Mouse (Mus musculus): ENCODE results near the gene Mpped2. TPM values are rescaled to one million over a fixed set of nuclear protein-coding genes. Genes with fewer than 3 reads are reported as not detected.

Mpped2 gene
- total RNA-seq (2012; rRNA removed) = 3.3 and 4.8 TPM in 2 replicates

GRCm38 (mm10) chr2:106692783-106693701, at the start of gene Mpped2:
Mpped2 (plus strand) TSS chr2:106693269.
- no peaks in the 10 kb centered on the region for H3K36me3 ChIP-seq (ENCODE audit: control insufficient read depth, insufficient read depth, low read length, poor library complexity, severe bottlenecking)
- in situ Hi-C loops (cut with MboI; ENCODE audit: low sequenced_read_pairs in 2 of 2, unreplicated experiment in 2 of 2) = no loop called here
- no peak for TF ChIP-seq MAFK (IDR thresholded peaks at IDR 0.05; ENCODE audit: insufficient read depth, low read depth, low read length)
- no peak for TF ChIP-seq ZC3H11A (IDR thresholded peaks at IDR 0.05; ENCODE audit: borderline replicate concordance, low read depth, low read length)
- no peak for TF ChIP-seq CHD2 (IDR thresholded peaks at IDR 0.05; ENCODE audit: low read depth, low read length)
- DNase-seq (ENCODE audit: low read depth, low spot score) = peak; percentile 73
- H3K9me3 ChIP-seq (ENCODE audit: control insufficient read depth, insufficient read depth, low read depth, low read length) = no peaks in the 10 kb centered on the region
- peak within 1 kb of the TSS; percentile 61 for H3K27ac ChIP-seq (ENCODE audit: insufficient read depth, low read depth, low read length, poor library complexity, severe bottlenecking)
- peak within 1 kb of the TSS; percentile 70 to 79 for H3K4me3 ChIP-seq (ENCODE audit: insufficient read depth in 1 of 2, low read depth in 1 of 2, low read length in 2 of 2, poor library complexity in 1 of 2, severe bottlenecking in 1 of 2)
- peak within 1 kb of the TSS; percentile 62 for H3K9ac ChIP-seq (ENCODE audit: insufficient read depth, low read depth, low read length, poor library complexity, severe bottlenecking)
- H3K4me1 ChIP-seq (ENCODE audit: control insufficient read depth in 2 of 2, insufficient read depth in 2 of 2, low read length in 2 of 2, poor library complexity in 1 of 2) = 0 out of 4 replicates have a peak, but pooled peaks cover 0 to 3% of the 10 kb centered on the region in 2 experiments

GRCm38 (mm10) chr2:106644782-106645181, 48.3 kb upstream of the Mpped2 start:
- H3K4me1 ChIP-seq (ENCODE audit: control insufficient read depth in 2 of 2, insufficient read depth in 2 of 2, low read length in 2 of 2, poor library complexity in 1 of 2) = no peaks in the 10 kb centered on the region; a peak in 1 of 4 replicates
- H3K4me3 ChIP-seq (ENCODE audit: insufficient read depth in 1 of 2, low read depth in 1 of 2, low read length in 2 of 2, poor library complexity in 1 of 2, severe bottlenecking in 1 of 2) = no peak overlapping the region
- no peak for DNase-seq (ENCODE audit: low read depth, low spot score)
- H3K9me3 ChIP-seq (ENCODE audit: control insufficient read depth, insufficient read depth, low read depth, low read length) = no peaks in the 10 kb centered on the region
- H3K36me3 ChIP-seq (ENCODE audit: control insufficient read depth, insufficient read depth, low read length, poor library complexity, severe bottlenecking) = no peaks in the 10 kb centered on the region
- TF ChIP-seq HCFC1 (IDR thresholded peaks at IDR 0.05; ENCODE audit: borderline replicate concordance, insufficient read depth, low read length) (no peak), ZNF384 (IDR thresholded peaks at IDR 0.05; ENCODE audit: low read depth, low read length) (no peak), ZC3H11A (IDR thresholded peaks at IDR 0.05; ENCODE audit: borderline replicate concordance, low read depth, low read length) (no peak), MAFK (IDR thresholded peaks at IDR 0.05; ENCODE audit: insufficient read depth, low read depth, low read length) (no peak)
- H3K9ac ChIP-seq (ENCODE audit: insufficient read depth, low read depth, low read length, poor library complexity, severe bottlenecking) = no peak overlapping the region
- in situ Hi-C loops (cut with MboI; ENCODE audit: low sequenced_read_pairs in 2 of 2, unreplicated experiment in 2 of 2) = no loop called here
- H3K27ac ChIP-seq (ENCODE audit: insufficient read depth, low read depth, low read length, poor library complexity, severe bottlenecking) = no peak overlapping the region

- H3K9ac ChIP-seq (ENCODE audit: insufficient read depth, low read depth, low read length, poor library complexity, severe bottlenecking) = no peak overlapping the region
- H3K36me3 ChIP-seq (ENCODE audit: control insufficient read depth, insufficient read depth, low read length, poor library complexity, severe bottlenecking) = no peaks in the 10 kb centered on the region
- H3K27ac ChIP-seq (ENCODE audit: insufficient read depth, low read depth, low read length, poor library complexity, severe bottlenecking) = no peak overlapping the region
- no peaks in the 10 kb centered on the region; a peak in 1 of 4 replicates for H3K4me1 ChIP-seq (ENCODE audit: control insufficient read depth in 2 of 2, insufficient read depth in 2 of 2, low read length in 2 of 2, poor library complexity in 1 of 2)
- peak overlapping the region; percentile 49 to 70 for H3K4me3 ChIP-seq (ENCODE audit: insufficient read depth in 1 of 2, low read depth in 1 of 2, low read length in 2 of 2, poor library complexity in 1 of 2, severe bottlenecking in 1 of 2)
- no peak for TF ChIP-seq MAFK (IDR thresholded peaks at IDR 0.05; ENCODE audit: insufficient read depth, low read depth, low read length)
- 0 out of 2 replicates have a peak, but pooled peaks have one; percentile 31 for TF ChIP-seq CHD2 (IDR thresholded peaks at IDR 0.05; ENCODE audit: low read depth, low read length)
- peak; percentile 70 for DNase-seq (ENCODE audit: low read depth, low spot score)
- no peaks in the 10 kb centered on the region for H3K9me3 ChIP-seq (ENCODE audit: control insufficient read depth, insufficient read depth, low read depth, low read length)
- in situ Hi-C loops (cut with MboI; ENCODE audit: low sequenced_read_pairs in 2 of 2, unreplicated experiment in 2 of 2) = no loop called here
Measured at GRCm38 (mm10) chr2:106649686-106650570, 43.1 kb upstream of the Mpped2 start.

DNA sequence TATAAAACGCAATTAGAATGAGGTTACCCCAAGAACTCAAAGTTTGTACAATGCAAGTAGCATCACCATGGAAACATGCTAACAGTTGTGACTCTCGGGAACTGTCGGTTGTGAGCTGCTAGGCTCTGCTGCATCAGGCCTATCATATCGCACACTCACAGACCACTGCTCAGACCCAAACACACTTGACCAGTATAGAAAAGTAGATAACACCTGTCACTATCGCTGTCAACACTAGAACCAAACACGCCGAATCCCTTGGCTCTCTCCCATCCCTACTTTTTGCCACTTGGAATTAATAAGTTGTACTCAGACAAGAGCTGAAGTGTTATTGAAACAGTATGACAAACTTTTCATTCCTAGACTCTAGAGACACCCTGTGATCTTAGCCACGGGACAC, 40.9 kb upstream of the Mpped2 start:
- H3K27ac ChIP-seq (ENCODE audit: insufficient read depth, low read depth, low read length, poor library complexity, severe bottlenecking) = no peak overlapping the region
- no peaks in the 10 kb centered on the region; a peak in 1 of 4 replicates for H3K4me1 ChIP-seq (ENCODE audit: control insufficient read depth in 2 of 2, insufficient read depth in 2 of 2, low read length in 2 of 2, poor library complexity in 1 of 2)
- TF ChIP-seq ZC3H11A (IDR thresholded peaks at IDR 0.05; ENCODE audit: borderline replicate concordance, low read depth, low read length) = no peak
- no peak for TF ChIP-seq ZNF384 (IDR thresholded peaks at IDR 0.05; ENCODE audit: low read depth, low read length)
- TF ChIP-seq CHD2 (IDR thresholded peaks at IDR 0.05; ENCODE audit: low read depth, low read length) = no peak
- H3K36me3 ChIP-seq (ENCODE audit: control insufficient read depth, insufficient read depth, low read length, poor library complexity, severe bottlenecking) = no peaks in the 10 kb centered on the region
- H3K4me3 ChIP-seq (ENCODE audit: insufficient read depth in 1 of 2, low read depth in 1 of 2, low read length in 2 of 2, poor library complexity in 1 of 2, severe bottlenecking in 1 of 2) = no peak overlapping the region
- no peak for DNase-seq (ENCODE audit: low read depth, low spot score)
- no peaks in the 10 kb centered on the region for H3K9me3 ChIP-seq (ENCODE audit: control insufficient read depth, insufficient read depth, low read depth, low read length)
- H3K9ac ChIP-seq (ENCODE audit: insufficient read depth, low read depth, low read length, poor library complexity, severe bottlenecking) = no peak overlapping the region
- in situ Hi-C loops (cut with MboI; ENCODE audit: low sequenced_read_pairs in 2 of 2, unreplicated experiment in 2 of 2) = no loop called here

All from ES-E14 (cell line).